Mouse (Mus musculus) cerebellum, adult 2 months (tissue): Measurements from ENCODE around the gene 4930518I15Rik.

Experiments used
- CTCF ChIP-seq: fragments of 200-500 bp; IDR thresholded peaks from 2 replicates; pipeline ENCODE4 v1.5.1; 2011; ENCODE audit warnings: low read depth, mild to moderate bottlenecking, control low read depth, low read length, moderate library complexity, borderline replicate concordance; ENCODE audit not compliant: insufficient read depth
- POLR2A ChIP-seq: fragments of 200-500 bp; IDR thresholded peaks from 2 replicates; pipeline ENCODE4 v1.6.1; 2011; ENCODE audit warnings: low read length, control low read depth, borderline replicate concordance; ENCODE audit not compliant: insufficient read depth

- TF ChIP-seq CTCF (peak; percentile 55; the same call in 1 of the 2 replicates), POLR2A (no peak)
Observed at GRCm38 (mm10) chr2:156903367-156903766, 45.6 kb upstream of the 4930518I15Rik start.
